22 mouse cellular contexts compared by ENCODE assay signal in the genomic region with DNA sequence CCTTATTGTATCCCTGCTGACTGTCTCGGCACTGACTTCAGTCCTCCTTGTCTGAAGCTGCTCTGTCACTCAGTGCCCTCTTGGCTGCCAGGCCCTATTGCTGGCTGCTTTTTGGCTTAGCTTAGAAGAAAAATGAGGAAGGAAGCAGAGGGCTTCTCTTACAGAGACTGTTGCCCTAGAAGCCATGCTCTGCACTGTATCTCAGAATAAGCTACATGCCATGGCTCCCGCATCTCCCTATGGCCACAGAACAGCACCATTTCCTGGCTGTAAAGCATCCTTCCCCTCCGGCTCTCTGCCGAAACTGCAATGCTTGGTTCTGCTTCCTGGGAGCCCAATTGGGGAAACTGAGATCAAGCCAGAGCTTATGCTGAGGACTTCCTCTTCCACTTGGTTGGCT.
DNase-seq lines count a peak whose midpoint lies in the region; ATAC-seq and TF ChIP-seq lines count a peak whose summit lies in the region.
"Had no signal": no experiment of that assay in that cellular context is flagged by ENCODE, and none has a peak within 500 bp of the region (broad histone marks: within the 10 kb centered on the region; RNA-seq: fewer than 3 reads in every experiment).

No protein-coding gene starts in this region.

- peaks cover 3% of the 10 kb centered on the region for H3K4me1 ChIP-seq in liver, adult 2 months (ENCODE audit: control insufficient read depth, insufficient read depth, low read length)
- no peaks in the 10 kb centered on the region for H3K4me1 ChIP-seq in liver, embryonic 12.5 days
- peaks cover 4% of the 10 kb centered on the region for H3K4me1 ChIP-seq in bone marrow, adult 2 months (ENCODE audit: control insufficient read depth, insufficient read depth, low read length)
- no peaks in the 10 kb centered on the region for H3K4me1 ChIP-seq in kidney, embryonic 15.5 days
- H3K4me1 ChIP-seq: heart, embryonic 10.5 days; hindbrain, embryonic 15.5 days; midbrain, embryonic 15.5 days had no signal

- 92% methylated on average over 4 of the region's 4 CpGs for WGBS in liver, adult 2 months
- 29% methylated on average over 4 of the region's 4 CpGs for WGBS in liver, embryonic 12.5 days (ENCODE audit: insufficient replicate concordance)
- WGBS in bone marrow, adult 2 months: 6% methylated on average over 4 of the region's 4 CpGs
- WGBS in kidney, embryonic 15.5 days: 76% methylated on average over 4 of the region's 4 CpGs

- no peaks in the 10 kb centered on the region for H3K27me3 ChIP-seq in liver, adult 2 months (ENCODE audit: control insufficient read depth, insufficient read depth, low read length)
- no peaks in the 10 kb centered on the region for H3K27me3 ChIP-seq in liver, embryonic 12.5 days (replicated peaks)
- no peaks in the 10 kb centered on the region for H3K27me3 ChIP-seq in kidney, embryonic 15.5 days
- H3K27me3 ChIP-seq: hindbrain, embryonic 15.5 days; midbrain, embryonic 15.5 days had no signal

- no peaks in the 10 kb centered on the region for H3K9me3 ChIP-seq in liver, embryonic 12.5 days (replicated peaks)
- H3K9me3 ChIP-seq in kidney, embryonic 15.5 days (replicated peaks): no peaks in the 10 kb centered on the region
- H3K9me3 ChIP-seq: G1E; heart, embryonic 10.5 days; hindbrain, embryonic 15.5 days; midbrain, embryonic 15.5 days had no signal

- H3K79me2 ChIP-seq in liver, adult 2 months (ENCODE audit: control insufficient read depth, insufficient read depth, low read length): no peaks in the 10 kb centered on the region

- no peak overlapping the region for H3K9ac ChIP-seq in liver, adult 2 months (ENCODE audit: low read depth, low read length)
- no peak overlapping the region for H3K9ac ChIP-seq in liver, embryonic 12.5 days
- no peak overlapping the region for H3K9ac ChIP-seq in kidney, embryonic 15.5 days
- H3K9ac ChIP-seq: forebrain, postnatal 0 days; hindbrain, embryonic 15.5 days; liver, embryonic 14.5 days; midbrain, embryonic 15.5 days had no signal

- H3K4me3 ChIP-seq in liver, adult 2 months (ENCODE audit: insufficient read depth, low read depth, low read length): no peak overlapping the region
- no peak overlapping the region for H3K4me3 ChIP-seq in liver, embryonic 12.5 days
- no peak overlapping the region for H3K4me3 ChIP-seq in bone marrow, adult 2 months (replicated peaks; ENCODE audit: control insufficient read depth, low read depth, low read length)
- no peak overlapping the region for H3K4me3 ChIP-seq in kidney, embryonic 15.5 days (replicated peaks)
- H3K4me3 ChIP-seq: heart, embryonic 10.5 days; hindbrain, embryonic 15.5 days; midbrain, embryonic 15.5 days had no signal

- no peak overlapping the region for H3K4me2 ChIP-seq in liver, embryonic 12.5 days
- no peak overlapping the region for H3K4me2 ChIP-seq in kidney, embryonic 15.5 days
- H3K4me2 ChIP-seq: hindbrain, embryonic 15.5 days; midbrain, embryonic 15.5 days had no signal

- H3K36me3 ChIP-seq in liver, adult 2 months (ENCODE audit: control insufficient read depth, insufficient read depth, low read length): no peaks in the 10 kb centered on the region
- H3K36me3 ChIP-seq in liver, embryonic 12.5 days: no peaks in the 10 kb centered on the region
- H3K36me3 ChIP-seq in kidney, embryonic 15.5 days: no peaks in the 10 kb centered on the region
- H3K36me3 ChIP-seq: G1E; heart, embryonic 10.5 days; hindbrain, embryonic 15.5 days; midbrain, embryonic 15.5 days had no signal

- no peak for TF ChIP-seq CTCF in liver, adult 2 months (IDR thresholded peaks at IDR 0.05; ENCODE audit: low read depth, low read length)
- TF ChIP-seq CTCF in bone marrow, adult 2 months (IDR thresholded peaks at IDR 0.05; ENCODE audit: control insufficient read depth, insufficient read depth, low read length): no peak

- H3K27ac ChIP-seq in liver, adult 2 months (replicated peaks; ENCODE audit: insufficient read depth, low read depth, low read length): no peak overlapping the region
- no peak overlapping the region for H3K27ac ChIP-seq in liver, embryonic 12.5 days
- peak overlapping the region; percentile 55 for H3K27ac ChIP-seq in bone marrow, adult 2 months (ENCODE audit: control insufficient read depth, insufficient read depth, low read depth, low read length, poor library complexity)
- H3K27ac ChIP-seq in kidney, embryonic 15.5 days: no peak overlapping the region
- H3K27ac ChIP-seq: heart, embryonic 10.5 days; hindbrain, embryonic 15.5 days; liver, embryonic 14.5 days; midbrain, embryonic 15.5 days; stomach, postnatal 0 days had no signal

- DNase-seq in liver, adult 2 months (ENCODE audit: extremely low read depth, low read depth, low spot score): peak; percentile 26
- DNase-seq in brain, adult 2 months (ENCODE audit: low read depth, low spot score): peak; percentile 50
- no peak for DNase-seq in gastrocnemius, postnatal 10 days
- DNase-seq: cerebellum, adult 2 months; forebrain, postnatal 0 days; heart, postnatal 14 days; kidney, adult 11 months; kidney, postnatal 14 days; left cerebral cortex, postnatal 4 days; right cerebral cortex, adult 18-20 months; thymus, postnatal 36 days had no signal

- no peak for ATAC-seq in liver, embryonic 12.5 days
- ATAC-seq in megakaryocyte progenitor cell, adult 5-6 weeks (replicated peaks; ENCODE audit: poor library complexity): peak; percentile 70
- no peak for ATAC-seq in kidney, embryonic 15.5 days (replicated peaks; ENCODE audit: low FRiP score)
- ATAC-seq: CD4-positive, CD25-positive, alpha-beta regulatory T cell, adult 4 months; forebrain, postnatal 0 days; midbrain, embryonic 15.5 days had no signal

- TF ChIP-seq POLR2A in liver, adult 2 months (IDR thresholded peaks at IDR 0.05; ENCODE audit: extremely low read depth, insufficient read depth, low read length): no peak
- no peak for TF ChIP-seq POLR2A in bone marrow, adult 2 months (IDR thresholded peaks at IDR 0.05; ENCODE audit: borderline replicate concordance, control insufficient read depth, low read depth, low read length)
